Mouse (Mus musculus): ENCODE measurements around the gene Syce1l. TPM values are rescaled to one million over a fixed set of nuclear protein-coding genes. Genes with fewer than 3 reads are reported as not detected.
A peak's percentile ranks its signal among the peaks of the same experiment; 100 is the strongest.

Syce1l gene
- polyA plus RNA-seq (2014; fragmentation: Nextera tagmentation; extraction: Ambion mirVana) = 0.31 TPM in 1 of 2 replicates, not detected in the other

- Histone ChIP-seq H3K4me3 (replicated peaks; ENCODE audit: low read depth, low read length) (no peak within 1 kb of the TSS), H3K9ac (replicated peaks; ENCODE audit: low read length) (no peak within 1 kb of the TSS), H3K9me3 (ENCODE audit: control insufficient read depth, low read length) (no peaks in the 10 kb centered on the region), H3K4me2 (ENCODE audit: low read length) (no peak within 1 kb of the TSS), H3K4me1 (ENCODE audit: control insufficient read depth, insufficient read depth, low read length) (no peaks in the 10 kb centered on the region), H3K27ac (replicated peaks; ENCODE audit: low read depth, low read length) (no peak within 1 kb of the TSS), H3K36me3 (ENCODE audit: control insufficient read depth, insufficient read depth, low read length) (peaks cover 42% of the 10 kb centered on the region), H3K27me3 (ENCODE audit: control insufficient read depth, insufficient read depth, low read length) (no peaks in the 10 kb centered on the region)
- no peak for DNase-seq
- 94% methylated on average over 16 of the region's 16 CpGs for WGBS
- no peak for ATAC-seq (ENCODE audit: low FRiP score, low TSS enrichment)
These were observed at the start of gene Syce1l for GRCm38 (mm10) chr8:113642926-113643325. Syce1l (plus strand) TSS chr8:113643213.

- Histone ChIP-seq H3K4me3 (replicated peaks; ENCODE audit: low read depth, low read length) (no peak overlapping the region), H3K4me2 (ENCODE audit: low read length) (no peak overlapping the region), H3K9ac (replicated peaks; ENCODE audit: low read length) (no peak overlapping the region), H3K27me3 (ENCODE audit: control insufficient read depth, insufficient read depth, low read length) (no peaks in the 10 kb centered on the region), H3K4me1 (ENCODE audit: control insufficient read depth, insufficient read depth, low read length) (no peaks in the 10 kb centered on the region), H3K36me3 (ENCODE audit: control insufficient read depth, insufficient read depth, low read length) (no peaks in the 10 kb centered on the region), H3K27ac (replicated peaks; ENCODE audit: low read depth, low read length) (no peak overlapping the region), H3K9me3 (ENCODE audit: control insufficient read depth, low read length) (no peaks in the 10 kb centered on the region)
- ATAC-seq (ENCODE audit: low FRiP score, low TSS enrichment) (no peak), DNase-seq (no peak)
- 40% methylated on average over 3 of the region's 3 CpGs for whole genome bisulfite sequencing
These were observed 44.6 kb upstream of the Syce1l start for GRCm38 (mm10) chr8:113598401-113598800.

DNA sequence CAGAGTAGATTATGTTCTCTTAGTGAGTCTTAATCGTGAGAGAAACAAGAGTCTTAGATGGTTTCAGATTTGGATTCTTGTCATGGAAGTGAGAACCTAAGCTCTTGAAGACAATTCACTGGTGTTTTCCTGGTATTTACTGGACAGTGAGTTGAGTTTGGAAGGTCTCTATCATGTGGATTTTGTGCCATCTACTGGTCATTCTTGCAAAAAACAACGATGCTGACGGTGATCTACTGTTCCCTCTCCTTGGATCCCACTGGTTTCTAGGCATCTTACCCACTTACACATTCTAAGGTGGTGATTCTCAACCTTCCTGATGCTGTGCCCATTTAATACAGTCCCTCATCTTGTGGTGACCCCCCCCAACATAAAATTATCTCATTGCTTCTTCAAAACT, 10.4 kb upstream of the Syce1l start:
- H3K27ac ChIP-seq (replicated peaks; ENCODE audit: low read depth, low read length) = no peak overlapping the region
- no peaks in the 10 kb centered on the region for H3K36me3 ChIP-seq (ENCODE audit: control insufficient read depth, insufficient read depth, low read length)
- H3K4me1 ChIP-seq (ENCODE audit: control insufficient read depth, insufficient read depth, low read length) = peaks cover 16% of the 10 kb centered on the region
- DNase-seq (peak; percentile 89), ATAC-seq (ENCODE audit: low FRiP score, low TSS enrichment) (no peak)
- H3K4me2 ChIP-seq (ENCODE audit: low read length) = no peak overlapping the region
- 11% methylated on average over 3 of the region's 3 CpGs for WGBS
- no peak overlapping the region for H3K4me3 ChIP-seq (replicated peaks; ENCODE audit: low read depth, low read length)
- H3K27me3 ChIP-seq (ENCODE audit: control insufficient read depth, insufficient read depth, low read length) = no peaks in the 10 kb centered on the region
- H3K9ac ChIP-seq (replicated peaks; ENCODE audit: low read length) = no peak overlapping the region
- no peaks in the 10 kb centered on the region for H3K9me3 ChIP-seq (ENCODE audit: control insufficient read depth, low read length)

DNA sequence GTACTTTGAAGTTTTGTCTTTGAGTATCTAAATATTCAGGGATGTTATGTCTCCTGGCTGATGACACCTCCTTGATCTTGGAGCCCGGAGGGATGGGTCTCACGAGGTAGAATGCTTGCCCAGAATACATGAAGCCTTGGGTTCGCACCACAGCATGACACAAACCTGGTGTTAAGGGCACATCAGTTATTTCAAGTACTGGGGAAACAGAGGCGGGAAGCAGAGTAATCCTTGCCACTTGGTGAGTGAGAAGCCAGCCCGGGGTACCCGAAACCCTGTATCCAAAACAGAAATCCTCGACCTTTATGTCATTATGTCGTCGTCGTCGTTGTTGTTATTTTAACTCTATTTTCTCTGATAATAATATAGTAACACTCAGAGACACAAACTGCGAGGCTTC, 8.9 kb upstream of the Syce1l start:
- 30% methylated on average over 12 of the region's 12 CpGs for whole genome bisulfite sequencing
- Histone ChIP-seq H3K4me2 (ENCODE audit: low read length) (peak overlapping the region; percentile 88), H3K9ac (replicated peaks; ENCODE audit: low read length) (peak overlapping the region; percentile 44; the same call in 1 of the 2 replicates), H3K27ac (replicated peaks; ENCODE audit: low read depth, low read length) (peak overlapping the region; percentile 94; the same call in 1 of the 2 replicates), H3K27me3 (ENCODE audit: control insufficient read depth, insufficient read depth, low read length) (no peaks in the 10 kb centered on the region), H3K4me1 (ENCODE audit: control insufficient read depth, insufficient read depth, low read length) (peaks cover 16% of the 10 kb centered on the region), H3K4me3 (replicated peaks; ENCODE audit: low read depth, low read length) (peak overlapping the region; percentile 70), H3K36me3 (ENCODE audit: control insufficient read depth, insufficient read depth, low read length) (peaks cover 11% of the 10 kb centered on the region), H3K9me3 (ENCODE audit: control insufficient read depth, low read length) (no peaks in the 10 kb centered on the region)
- ATAC-seq (ENCODE audit: low FRiP score, low TSS enrichment) (no peak), DNase-seq (no peak)

DNA sequence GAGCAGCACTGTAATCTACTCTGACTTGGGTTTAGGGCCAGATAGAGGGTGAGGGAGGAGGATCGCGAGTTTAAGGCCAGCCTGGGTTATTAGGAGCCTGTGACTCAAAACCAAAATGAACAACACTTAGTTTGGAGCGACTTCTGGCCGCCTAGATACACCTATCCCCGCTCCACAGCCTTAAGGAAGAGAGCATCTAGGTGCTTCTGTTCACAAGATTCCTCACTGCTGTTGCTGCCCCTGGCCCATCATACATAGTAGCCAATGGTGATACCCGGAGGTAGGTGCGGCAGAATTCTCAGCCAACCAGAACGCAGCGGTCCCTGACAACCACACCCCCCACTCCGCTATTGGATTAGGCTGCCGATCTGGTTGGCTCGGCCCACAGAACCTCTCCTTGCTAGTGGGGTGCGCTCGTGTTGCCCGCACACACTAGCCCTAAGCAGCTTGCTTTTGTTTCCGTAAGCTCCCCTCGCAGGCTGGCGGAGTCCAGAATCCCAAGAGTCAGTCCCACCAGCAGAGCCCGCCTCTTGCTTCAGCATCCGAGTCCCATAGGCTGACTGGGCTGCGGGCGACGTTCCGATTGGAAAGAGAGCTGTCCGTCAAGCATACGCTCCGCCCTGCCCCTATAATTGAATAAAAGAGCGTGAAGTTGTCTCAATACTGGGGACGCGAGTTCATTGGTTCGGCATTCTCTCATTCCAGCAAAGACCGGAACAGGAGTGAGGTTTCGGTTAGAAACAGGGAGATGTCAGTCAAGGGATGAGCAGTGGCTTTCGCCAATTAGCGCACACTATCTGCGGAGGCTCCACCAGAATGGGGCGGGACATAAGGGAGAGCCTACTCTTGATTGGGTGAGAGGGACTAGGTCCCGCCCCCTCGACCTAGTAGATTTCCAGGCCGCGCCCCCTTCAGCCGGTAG, 8.1 kb upstream of the Syce1l start, which contains the start of gene Mon1b:
Gene Mon1b (plus strand): TSS at position 918 of the 922 bp plus-strand sequence.
- WGBS = under 1% methylated on average over 42 of the region's 42 CpGs
- Histone ChIP-seq H3K4me2 (ENCODE audit: low read length) (peak within 1 kb of the TSS; percentile 88), H3K27me3 (ENCODE audit: control insufficient read depth, insufficient read depth, low read length) (no peaks in the 10 kb centered on the region)

DNA sequence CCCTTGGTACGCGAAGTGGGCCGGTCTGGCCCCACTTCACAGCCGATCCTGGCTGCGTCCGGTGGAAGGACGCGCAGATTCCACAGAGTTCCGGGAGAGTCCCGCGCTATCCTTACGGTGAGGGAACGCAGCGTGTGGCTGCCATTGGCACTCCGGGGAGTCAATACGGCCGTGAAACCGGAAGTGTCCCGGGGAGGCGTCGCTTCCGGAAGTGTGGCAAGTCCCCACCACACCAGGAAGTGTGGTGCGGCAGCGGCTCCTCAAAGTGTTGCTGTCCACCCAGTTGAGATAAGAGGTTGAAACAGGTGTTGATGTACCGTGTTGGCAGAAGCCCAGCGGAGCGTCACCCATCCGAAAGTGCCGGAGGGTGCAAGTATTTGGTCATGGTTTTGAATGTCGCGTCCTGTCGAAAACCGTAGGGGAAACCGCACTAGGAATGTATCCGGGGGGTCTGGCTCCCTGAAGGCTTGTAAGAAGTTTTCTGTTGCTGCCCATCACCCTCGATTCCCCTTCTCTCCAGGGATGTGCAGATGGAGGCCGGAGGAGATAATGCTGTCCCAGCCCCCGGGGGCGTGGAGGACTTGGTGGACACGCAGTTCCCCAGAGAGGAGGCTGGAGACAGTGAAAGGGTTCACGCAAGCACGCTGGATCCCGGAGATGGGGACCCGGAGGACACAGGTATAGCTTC, 7.3 kb upstream of the Syce1l start:
- no peaks in the 10 kb centered on the region for H3K9me3 ChIP-seq (ENCODE audit: control insufficient read depth, low read length)
- 1% methylated on average over 44 of the region's 44 CpGs for WGBS
- DNase-seq = no peak

More for the DNA sequence above, 8.1 kb upstream of the Syce1l start, which contains the start of gene Mon1b:
- Histone ChIP-seq H3K4me3 (replicated peaks; ENCODE audit: low read depth, low read length) (peak within 1 kb of the TSS; percentile 70), H3K27ac (replicated peaks; ENCODE audit: low read depth, low read length) (peak within 1 kb of the TSS; percentile 94), H3K36me3 (ENCODE audit: control insufficient read depth, insufficient read depth, low read length) (peaks cover 18% of the 10 kb centered on the region), H3K4me1 (ENCODE audit: control insufficient read depth, insufficient read depth, low read length) (peaks cover 16% of the 10 kb centered on the region), H3K9me3 (ENCODE audit: control insufficient read depth, low read length) (no peaks in the 10 kb centered on the region), H3K9ac (replicated peaks; ENCODE audit: low read length) (peak within 1 kb of the TSS; percentile 69)
- peak; percentile 98 for ATAC-seq (ENCODE audit: low FRiP score, low TSS enrichment)
- peak; percentile 98 for DNase-seq

GRCm38 (mm10) chr8:113636280-113636628, 6.8 kb upstream of the Syce1l start:
- WGBS = 30% methylated on average over 5 of the region's 5 CpGs
- Histone ChIP-seq H3K27ac (replicated peaks; ENCODE audit: low read depth, low read length) (no peak overlapping the region), H3K4me3 (replicated peaks; ENCODE audit: low read depth, low read length) (peak overlapping the region; percentile 70), H3K9ac (replicated peaks; ENCODE audit: low read length) (peak overlapping the region; percentile 69), H3K9me3 (ENCODE audit: control insufficient read depth, low read length) (no peaks in the 10 kb centered on the region), H3K27me3 (ENCODE audit: control insufficient read depth, insufficient read depth, low read length) (no peaks in the 10 kb centered on the region), H3K36me3 (ENCODE audit: control insufficient read depth, insufficient read depth, low read length) (peaks cover 27% of the 10 kb centered on the region), H3K4me1 (ENCODE audit: control insufficient read depth, insufficient read depth, low read length) (peaks cover 16% of the 10 kb centered on the region), H3K4me2 (ENCODE audit: low read length) (peak overlapping the region; percentile 88)
- ATAC-seq (ENCODE audit: low FRiP score, low TSS enrichment) (no peak), DNase-seq (no peak)

More for the DNA sequence above, 7.3 kb upstream of the Syce1l start:
- Histone ChIP-seq H3K27me3 (ENCODE audit: control insufficient read depth, insufficient read depth, low read length) (no peaks in the 10 kb centered on the region), H3K4me1 (ENCODE audit: control insufficient read depth, insufficient read depth, low read length) (peaks cover 16% of the 10 kb centered on the region), H3K9ac (replicated peaks; ENCODE audit: low read length) (peak overlapping the region; percentile 69), H3K27ac (replicated peaks; ENCODE audit: low read depth, low read length) (peak overlapping the region; percentile 94), H3K4me3 (replicated peaks; ENCODE audit: low read depth, low read length) (peak overlapping the region; percentile 70), H3K36me3 (ENCODE audit: control insufficient read depth, insufficient read depth, low read length) (peaks cover 24% of the 10 kb centered on the region), H3K4me2 (ENCODE audit: low read length) (peak overlapping the region; percentile 88)
- ATAC-seq (ENCODE audit: low FRiP score, low TSS enrichment) = peak; percentile 79

DNA sequence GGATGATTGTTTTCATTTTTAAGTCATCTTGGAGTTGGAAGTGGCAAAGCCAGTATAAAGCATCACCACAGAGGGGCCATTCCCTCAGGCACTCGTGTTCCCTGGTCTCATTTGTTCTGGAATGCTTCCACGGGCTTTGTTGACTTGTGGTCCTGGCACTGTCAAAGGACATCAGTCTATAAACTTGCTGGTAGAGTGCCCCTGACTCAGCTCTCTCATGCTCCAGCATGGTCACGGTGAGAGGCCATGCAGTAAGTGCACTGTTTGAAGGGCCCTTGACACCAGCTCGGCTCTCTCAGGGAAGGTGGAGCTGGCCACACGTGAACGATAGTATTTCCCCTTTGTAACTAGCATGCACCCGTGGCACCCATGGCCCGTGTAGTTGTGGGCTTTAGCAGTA, 2.7 kb upstream of the Syce1l start:
- 92% methylated on average over 8 of the region's 8 CpGs for WGBS
- peaks cover 42% of the 10 kb centered on the region for H3K36me3 ChIP-seq (ENCODE audit: control insufficient read depth, insufficient read depth, low read length)
- DNase-seq = no peak
- ATAC-seq (ENCODE audit: low FRiP score, low TSS enrichment) = no peak
- H3K27ac ChIP-seq (replicated peaks; ENCODE audit: low read depth, low read length) = no peak overlapping the region
- no peaks in the 10 kb centered on the region for H3K27me3 ChIP-seq (ENCODE audit: control insufficient read depth, insufficient read depth, low read length)
- H3K9ac ChIP-seq (replicated peaks; ENCODE audit: low read length) = no peak overlapping the region
- H3K4me3 ChIP-seq (replicated peaks; ENCODE audit: low read depth, low read length) = no peak overlapping the region
- H3K9me3 ChIP-seq (ENCODE audit: control insufficient read depth, low read length) = no peaks in the 10 kb centered on the region
- no peak overlapping the region for H3K4me2 ChIP-seq (ENCODE audit: low read length)
- peaks cover 12% of the 10 kb centered on the region for H3K4me1 ChIP-seq (ENCODE audit: control insufficient read depth, insufficient read depth, low read length)

All from midbrain, embryonic 14.5 days (tissue).